Mouse (Mus musculus) 3134 (cell line): ENCODE results near the gene Tcaf3.
A peak's percentile ranks its signal among the peaks of the same experiment; 100 is the strongest.

Experiments
- DNase-seq: peaks from one replicate; pipeline ENCODE4 v3.0.0-alpha.2; 2011; ENCODE audit warnings: low spot score; ENCODE audit not compliant: insufficient read length; ENCODE audit errors: extremely low read depth

The Tcaf3 gene

DNA sequence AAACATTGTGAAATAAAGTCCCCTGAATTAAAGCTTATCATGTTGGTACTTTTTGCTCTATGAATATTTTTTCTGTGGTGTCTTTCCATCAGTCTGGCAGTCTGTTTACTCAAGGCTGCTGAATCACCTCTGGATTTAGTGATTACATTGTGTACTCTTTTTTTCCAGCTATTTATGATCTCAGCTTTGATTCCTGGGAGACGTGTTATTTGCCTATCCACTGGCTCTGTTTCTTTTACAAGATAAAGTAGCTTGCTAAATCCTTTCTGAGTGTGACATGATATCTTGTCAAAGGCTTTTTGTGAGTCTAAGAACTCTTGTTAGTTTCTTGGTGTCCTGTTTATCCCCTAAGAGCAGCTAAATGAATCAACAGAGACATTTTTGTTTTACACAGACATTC lies 52.6 kb downstream of the Tcaf3 start:
- no peak for DNase-seq

DNA sequence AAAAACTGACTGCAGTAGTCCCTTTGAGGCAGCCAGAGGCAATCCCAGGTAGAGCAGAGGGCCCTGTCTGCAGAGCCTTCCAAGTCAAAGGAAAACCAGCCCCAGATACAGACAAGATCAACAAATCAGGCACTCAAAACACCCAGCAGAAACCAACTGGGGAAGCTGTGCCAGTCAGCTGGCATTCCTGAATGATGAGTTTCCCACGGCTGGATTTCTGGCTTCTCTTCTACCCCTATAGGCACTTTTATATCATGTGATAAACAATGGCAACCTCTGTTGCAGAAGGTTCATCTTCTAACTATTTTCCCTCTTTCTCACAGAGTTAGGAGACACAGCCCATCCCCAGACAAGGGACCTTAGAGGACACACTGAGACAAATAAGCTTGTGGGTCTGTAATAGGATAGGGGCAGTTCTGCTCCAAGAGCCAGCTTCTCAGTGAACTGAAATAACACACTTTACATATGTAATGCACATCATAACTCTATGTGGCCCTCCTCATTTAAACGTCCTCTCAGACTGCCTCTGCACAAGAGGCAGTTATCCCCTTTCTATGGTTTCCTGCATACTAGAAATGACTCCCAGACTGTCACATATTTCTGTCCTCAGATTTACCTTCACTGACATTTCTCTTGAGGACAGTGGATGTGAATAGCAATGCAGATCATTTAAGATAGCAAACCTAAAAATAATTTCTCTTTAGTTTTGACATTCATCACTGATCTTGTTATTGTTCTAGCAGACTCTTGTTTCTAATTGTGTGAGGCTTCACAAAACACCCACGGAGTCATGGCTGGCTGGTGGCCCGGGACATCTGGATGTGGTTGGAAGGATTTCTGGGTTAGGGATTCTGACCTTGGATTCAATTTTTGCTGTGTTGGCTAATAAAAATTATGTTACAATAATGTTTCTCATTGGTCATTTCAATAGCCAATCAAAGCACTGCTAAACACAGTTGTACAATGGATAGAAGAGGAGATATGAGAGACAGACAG lies 55.2 kb downstream of the Tcaf3 start:
- peak; percentile 45 for DNase-seq

DNA sequence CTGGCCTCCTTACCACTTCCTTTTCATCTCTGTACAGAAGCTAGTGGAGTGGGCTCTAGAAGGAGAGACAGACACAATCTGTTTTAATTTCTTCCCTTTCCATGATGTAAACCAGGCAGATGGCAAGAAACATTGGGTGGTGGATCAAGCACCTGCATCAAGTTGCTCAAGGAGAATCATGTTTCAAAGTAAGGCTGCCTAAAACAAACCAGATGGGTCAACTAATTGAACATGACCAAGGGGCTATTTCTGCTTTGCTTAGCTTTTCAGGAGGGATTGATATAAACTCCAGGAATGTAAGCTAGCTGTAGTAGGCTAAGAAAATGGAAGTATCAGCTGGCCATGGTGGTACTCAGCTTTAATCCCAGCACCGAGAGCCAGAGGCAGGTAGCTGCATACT lies 56.8 kb downstream of the Tcaf3 start:
- DNase-seq, result no peak

DNA sequence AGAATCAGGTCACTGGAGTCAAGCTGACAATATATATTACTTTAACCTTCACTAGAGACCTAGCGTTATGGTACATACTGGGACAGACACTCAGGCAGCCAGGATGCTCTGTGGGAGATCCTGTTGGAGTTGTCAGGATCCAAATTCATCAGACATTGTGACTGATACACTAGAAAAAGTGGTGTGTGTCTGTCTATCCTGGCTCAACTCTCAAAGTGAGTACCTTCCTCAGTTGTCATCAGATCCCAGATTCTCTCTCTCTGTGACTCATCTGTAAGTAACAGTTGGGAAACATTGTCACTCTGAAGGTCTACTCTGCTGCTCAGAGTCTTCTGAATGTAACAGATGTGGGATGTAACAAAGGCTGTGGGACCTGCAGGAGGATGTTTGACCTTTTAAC lies 57.8 kb downstream of the Tcaf3 start:
- no peak for DNase-seq
